In the genomic region with DNA sequence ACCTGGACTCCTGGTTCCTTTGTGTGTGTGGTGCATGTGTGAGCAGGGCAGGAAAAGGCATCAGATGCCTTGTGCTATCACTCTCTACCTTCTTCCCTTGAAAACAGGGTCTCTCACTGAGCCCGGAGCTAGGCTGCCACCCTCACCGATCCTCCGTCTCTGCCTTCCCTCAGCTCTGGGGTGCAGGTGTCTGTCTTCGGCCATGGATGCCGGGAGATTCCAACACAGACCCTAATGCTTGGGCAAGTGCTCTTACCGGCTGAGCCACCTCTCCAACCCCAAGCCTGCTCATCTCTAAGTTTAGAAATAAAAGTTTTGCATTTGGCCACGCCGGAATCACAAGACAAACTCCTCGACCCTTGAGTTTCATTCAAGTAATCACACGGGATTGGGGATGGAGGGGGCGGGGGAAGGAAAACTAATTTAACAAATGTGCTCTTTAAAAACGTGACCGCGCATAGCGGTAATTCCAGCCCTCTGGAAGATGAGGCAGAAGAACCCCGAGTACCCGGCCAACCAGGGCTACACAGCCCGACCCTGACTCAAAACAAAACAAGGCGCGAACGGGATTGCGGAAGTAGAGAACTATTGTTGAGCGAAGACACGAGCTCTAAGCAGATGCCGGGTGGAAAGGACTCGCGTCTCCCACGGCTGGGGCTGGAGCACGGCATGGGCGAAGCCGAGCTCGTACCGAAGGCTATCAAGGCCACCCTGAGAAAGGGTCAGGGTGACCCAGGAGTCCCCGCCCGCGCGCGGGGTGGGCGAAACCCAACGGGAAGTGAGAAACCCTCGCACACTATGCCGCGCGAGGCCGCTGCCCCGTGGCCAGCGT, we compare ENCODE assay signal across 8 mouse cellular contexts. TPM values are rescaled to one million over a fixed set of nuclear protein-coding genes. Genes with fewer than 3 reads are reported as not detected.
DNase-seq lines count a peak whose midpoint lies in the region; ATAC-seq and TF ChIP-seq lines count a peak whose summit lies in the region.

No protein-coding gene starts in this region.

- peaks cover 6% of the 10 kb centered on the region; the same call in 1 of the 2 replicates for H3K4me1 ChIP-seq in heart, embryonic 11.5 days (ENCODE audit: control insufficient read depth, insufficient read depth, low read length)
- H3K4me1 ChIP-seq in E14TG2a.4 (replicated peaks; ENCODE audit: low read depth, low read length) = peaks cover 66% of the 10 kb centered on the region
- no peaks in the 10 kb centered on the region; the same call in 1 of the 2 replicates for H3K4me1 ChIP-seq in embryonic facial prominence, embryonic 14.5 days (ENCODE audit: control insufficient read depth, insufficient read depth, low read length)
- no peaks in the 10 kb centered on the region for H3K4me1 ChIP-seq in intestine, embryonic 15.5 days (replicated peaks)
- H3K4me1 ChIP-seq in midbrain, embryonic 16.5 days (ENCODE audit: control insufficient read depth, insufficient read depth, low read length) = peaks cover 11% of the 10 kb centered on the region

- no peak for TF ChIP-seq CTCF in E14TG2a.4 (conservative IDR thresholded peaks at IDR 0.05; ENCODE audit: low read length)

- ATAC-seq in heart, embryonic 11.5 days (replicated peaks; ENCODE audit: insufficient number of reproducible peaks, low FRiP score, low TSS enrichment) = peak; percentile 64
- peak; percentile 48 for ATAC-seq in embryonic facial prominence, embryonic 14.5 days (ENCODE audit: low read depth)
- ATAC-seq in intestine, embryonic 15.5 days = peak; percentile 71
- ATAC-seq in midbrain, embryonic 16.5 days = peak; percentile 62

- DNase-seq in heart, postnatal 36 days = no peak
- peak; percentile 43 for DNase-seq in embryonic facial prominence, embryonic 14.5 days (ENCODE audit: low spot score)
- no peak for DNase-seq in right cerebral cortex, postnatal 14 days
- no peak for DNase-seq in adrenal gland, postnatal 25 days

- peak overlapping the region; percentile 96 for H3K9ac ChIP-seq in heart, embryonic 11.5 days (ENCODE audit: low read depth, low read length)
- H3K9ac ChIP-seq in embryonic facial prominence, embryonic 14.5 days (ENCODE audit: low read depth, low read length) = peak overlapping the region; percentile 85
- H3K9ac ChIP-seq in intestine, embryonic 15.5 days = peak overlapping the region; percentile 85
- peak overlapping the region; percentile 71 for H3K9ac ChIP-seq in midbrain, embryonic 16.5 days (ENCODE audit: low read depth, low read length)

- H3K4me2 ChIP-seq in heart, embryonic 11.5 days = peak overlapping the region; percentile 92
- peak overlapping the region; percentile 91 for H3K4me2 ChIP-seq in embryonic facial prominence, embryonic 14.5 days (ENCODE audit: low read depth, low read length)
- peak overlapping the region; percentile 86 for H3K4me2 ChIP-seq in intestine, embryonic 15.5 days (replicated peaks)
- peak overlapping the region; percentile 65 for H3K4me2 ChIP-seq in midbrain, embryonic 16.5 days (ENCODE audit: low read length)

- no peaks in the 10 kb centered on the region; the same call in 1 of the 2 replicates for H3K36me3 ChIP-seq in heart, embryonic 11.5 days (ENCODE audit: control insufficient read depth, insufficient read depth, low read length)
- peaks cover 34% of the 10 kb centered on the region for H3K36me3 ChIP-seq in E14TG2a.4 (ENCODE audit: insufficient read depth, low read length)
- peaks cover 6% of the 10 kb centered on the region; the same call in 1 of the 2 replicates for H3K36me3 ChIP-seq in embryonic facial prominence, embryonic 14.5 days (ENCODE audit: control insufficient read depth, insufficient read depth, low read length)
- no peaks in the 10 kb centered on the region for H3K36me3 ChIP-seq in intestine, embryonic 15.5 days
- H3K36me3 ChIP-seq in midbrain, embryonic 16.5 days (ENCODE audit: control insufficient read depth, insufficient read depth, low read length) = no peaks in the 10 kb centered on the region

- peak overlapping the region; percentile 100 for H3K4me3 ChIP-seq in heart, embryonic 11.5 days (ENCODE audit: low read depth, low read length)
- H3K4me3 ChIP-seq in E14TG2a.4 (replicated peaks; ENCODE audit: low read length) = peak overlapping the region; percentile 100
- H3K4me3 ChIP-seq in embryonic facial prominence, embryonic 14.5 days (ENCODE audit: low read depth, low read length) = peak overlapping the region; percentile 99
- peak overlapping the region; percentile 97 for H3K4me3 ChIP-seq in intestine, embryonic 15.5 days (replicated peaks)
- H3K4me3 ChIP-seq in midbrain, embryonic 16.5 days (ENCODE audit: low read depth, low read length) = peak overlapping the region; percentile 68

- under 1% methylated on average over 47 of the region's 47 CpGs for WGBS in heart, embryonic 11.5 days (ENCODE audit: insufficient replicate concordance)
- under 1% methylated on average over 38 of the region's 47 CpGs for WGBS in embryonic facial prominence, embryonic 14.5 days
- under 1% methylated on average over 47 of the region's 47 CpGs for WGBS in intestine, embryonic 15.5 days
- under 1% methylated on average over 47 of the region's 47 CpGs for WGBS in midbrain, embryonic 16.5 days

- H3K9me3 ChIP-seq in heart, embryonic 11.5 days (replicated peaks; ENCODE audit: control insufficient read depth, low read length) = no peaks in the 10 kb centered on the region
- H3K9me3 ChIP-seq in E14TG2a.4 (ENCODE audit: low read length) = no peaks in the 10 kb centered on the region
- H3K9me3 ChIP-seq in embryonic facial prominence, embryonic 14.5 days (ENCODE audit: control insufficient read depth, low read length) = no peaks in the 10 kb centered on the region
- no peaks in the 10 kb centered on the region for H3K9me3 ChIP-seq in intestine, embryonic 15.5 days
- no peaks in the 10 kb centered on the region for H3K9me3 ChIP-seq in midbrain, embryonic 16.5 days (replicated peaks; ENCODE audit: control insufficient read depth, low read length, poor library complexity, severe bottlenecking)

- peak overlapping the region; percentile 85 for H3K27ac ChIP-seq in heart, embryonic 11.5 days (ENCODE audit: low read depth, low read length)
- peak overlapping the region; percentile 67 for H3K27ac ChIP-seq in embryonic facial prominence, embryonic 14.5 days (replicated peaks; ENCODE audit: low read depth, low read length)
- H3K27ac ChIP-seq in intestine, embryonic 15.5 days = peak overlapping the region; percentile 60; the same call in 1 of the 2 replicates
- peak overlapping the region; percentile 23 for H3K27ac ChIP-seq in midbrain, embryonic 16.5 days (ENCODE audit: low read length)

- no peaks in the 10 kb centered on the region for H3K27me3 ChIP-seq in heart, embryonic 11.5 days (ENCODE audit: control insufficient read depth, insufficient read depth, low read length)
- H3K27me3 ChIP-seq in E14TG2a.4 (ENCODE audit: insufficient read depth, low read length) = no peaks in the 10 kb centered on the region
- H3K27me3 ChIP-seq in embryonic facial prominence, embryonic 14.5 days (replicated peaks; ENCODE audit: control insufficient read depth, insufficient read depth, low read length) = no peaks in the 10 kb centered on the region
- H3K27me3 ChIP-seq in intestine, embryonic 15.5 days (replicated peaks) = no peaks in the 10 kb centered on the region
- H3K27me3 ChIP-seq in midbrain, embryonic 16.5 days (ENCODE audit: control insufficient read depth, insufficient read depth, low read depth, low read length) = no peaks in the 10 kb centered on the region

- intact Hi-C loops in heart, postnatal 36 days (cut with DNase I) = loop anchor here (1.0 kb wide), 1 partner anchor 168 kb away; no protein-coding TSS in a partner anchor

RNA-seq across cellular contexts. Expression of gene Inip, which starts 18.3 kb away (rescaled TPM):
- 49.4 and 50.4 TPM in 2 replicates for polyA plus RNA-seq in heart, embryonic 11.5 days (2014; fragmentation: Nextera tagmentation; extraction: Ambion mirVana)
- total RNA-seq in heart, postnatal 36 days (2021) = 1 to 10 TPM; 8.3 to 8.7 TPM
- 34.3 and 40.6 TPM in 2 replicates for polyA plus RNA-seq in embryonic facial prominence, embryonic 14.5 days (2014; fragmentation: Nextera tagmentation; extraction: Ambion mirVana)
- polyA plus RNA-seq in intestine, embryonic 15.5 days (2015; fragmentation: Nextera tagmentation; extraction: Ambion mirVana) = 40.4 and 40.5 TPM in 2 replicates
- 54.3 and 59.0 TPM in 2 replicates for polyA plus RNA-seq in midbrain, embryonic 16.5 days (2015; fragmentation: Nextera tagmentation; extraction: Ambion mirVana)
- total RNA-seq in adrenal gland, postnatal 25 days (2021) = 19.0 and 19.9 TPM in 2 replicates

RNA-seq across cellular contexts. Expression of gene Snx30, which starts 22.6 kb away (rescaled TPM):
- polyA plus RNA-seq in heart, embryonic 11.5 days (2014; fragmentation: Nextera tagmentation; extraction: Ambion mirVana) = 4.9 and 5.7 TPM in 2 replicates
- 1 to 10 TPM; 5.6 to 6.4 TPM for total RNA-seq in heart, postnatal 36 days (2021)
- polyA plus RNA-seq in embryonic facial prominence, embryonic 14.5 days (2014; fragmentation: Nextera tagmentation; extraction: Ambion mirVana) = 14.1 and 15.1 TPM in 2 replicates
- polyA plus RNA-seq in intestine, embryonic 15.5 days (2015; fragmentation: Nextera tagmentation; extraction: Ambion mirVana) = 4.9 and 6.6 TPM in 2 replicates
- polyA plus RNA-seq in midbrain, embryonic 16.5 days (2015; fragmentation: Nextera tagmentation; extraction: Ambion mirVana) = 17.0 and 17.7 TPM in 2 replicates
- total RNA-seq in adrenal gland, postnatal 25 days (2021) = 4.2 and 6.7 TPM in 2 replicates

Comparison
In these comparisons a context has a peak if more than half of its experiments do, and no peak if none do; other contexts are left out.
1. H3K27ac ChIP-seq: peak in every context shown above with its lines; median percentile 85 in heart, embryonic 11.5 days; 67 in embryonic facial prominence, embryonic 14.5 days; 60 in intestine, embryonic 15.5 days; 23 in midbrain, embryonic 16.5 days.